Mouse (Mus musculus) lung, embryonic 15.5 days (tissue): ENCODE results near the gene BC005537. TPM values are rescaled to one million over a fixed set of nuclear protein-coding genes. Genes with fewer than 3 reads are reported as not detected.
A peak's percentile ranks its signal among the peaks of the same experiment; 100 is the strongest.

ENCODE experiments used
- ATAC-seq: fragments of 200-750 bp; cut with Nextera tagmentation; 2 replicates; pipeline ENCODE4 v1.8.0; 2017; ENCODE audit warnings: moderate number of reproducible peaks, borderline replicate concordance; ENCODE audit not compliant: low FRiP score, low TSS enrichment; ENCODE audit errors: extremely low read depth
- H3K27ac ChIP-seq: fragments of 300-500 bp; sonication (generic); 2 replicates; pipeline ENCODE4 v1.5.1; 2015; ENCODE audit warnings: moderate library complexity, mild to moderate bottlenecking, inconsistent platforms
- H3K27me3 ChIP-seq: fragments of 300-500 bp; sonication (generic); 2 replicates; pipeline ENCODE4 v1.6.1; 2015; ENCODE audit warnings: inconsistent platforms
- H3K36me3 ChIP-seq: fragments of 300-500 bp; sonication (generic); 2 replicates; pipeline ENCODE4 v1.6.1; 2015; ENCODE audit warnings: inconsistent platforms
- H3K4me1 ChIP-seq: fragments of 300-500 bp; sonication (generic); 2 replicates; pipeline ENCODE4 v1.6.1; 2015; ENCODE audit warnings: inconsistent platforms
- H3K4me2 ChIP-seq: fragments of 300-500 bp; sonication (generic); 2 replicates; pipeline ENCODE4 v1.6.1; 2015; ENCODE audit warnings: inconsistent platforms, mild to moderate bottlenecking, moderate library complexity
- H3K4me3 ChIP-seq: fragments of 300-500 bp; sonication (generic); 2 replicates; pipeline ENCODE4 v1.5.1; 2015; ENCODE audit warnings: mild to moderate bottlenecking, inconsistent platforms
- H3K9ac ChIP-seq: fragments of 300-500 bp; sonication (generic); 2 replicates; pipeline ENCODE4 v1.6.1; 2015; ENCODE audit warnings: inconsistent platforms
- H3K9me3 ChIP-seq: fragments of 300-500 bp; sonication (generic); 2 replicates; pipeline ENCODE4 v1.6.1; 2016; ENCODE audit warnings: inconsistent platforms
- WGBS: fragments of 180-500 bp; shearing (Covaris S2); methylation state at CpG from one replicate; pipeline ENCODE4 v1.1.7; 2015; 5-methylcytosine and 5-hydroxymethylcytosine counted together
- polyA plus RNA-seq: library from polyadenylated mRNA; unstranded; fragments of >200 nt; fragmentation: Nextera tagmentation; extraction: Ambion mirVana; gene quantifications from 2 replicates; pipeline ENCODE4 v1.2.1, GENCODE M21; 2015

The BC005537 gene
- polyA plus RNA-seq, 1 experiment from 2014 or later, result 16.8 TPM

DNA sequence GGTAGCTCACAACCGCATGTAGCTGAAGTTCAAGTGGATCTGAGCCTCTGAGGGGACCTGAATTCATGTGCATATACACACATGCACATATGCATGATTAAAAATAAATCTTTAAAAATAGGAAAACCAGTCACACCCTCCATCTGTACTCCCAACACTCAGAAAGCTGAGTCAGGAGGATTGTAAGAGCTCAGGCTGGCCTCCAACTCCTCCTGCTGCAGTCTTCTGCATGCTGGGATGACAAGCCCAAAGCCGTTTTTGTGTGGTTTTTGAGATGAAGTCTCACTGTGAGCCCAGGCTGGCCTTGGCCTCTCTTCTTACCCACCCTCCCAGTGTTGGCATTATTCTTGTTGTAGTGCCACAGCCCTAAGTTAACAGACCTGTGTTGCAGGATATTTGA lies 23.4 kb upstream of the BC005537 start:
- no peak overlapping the region for H3K27ac ChIP-seq
- 60% methylated on average over 2 of the region's 2 CpGs for WGBS
- H3K27me3 ChIP-seq, result no peaks in the 10 kb centered on the region
- no peaks in the 10 kb centered on the region for H3K4me1 ChIP-seq
- no peaks in the 10 kb centered on the region for H3K36me3 ChIP-seq
- ATAC-seq, result no peak
- no peaks in the 10 kb centered on the region for H3K9me3 ChIP-seq
- H3K9ac ChIP-seq, result no peak overlapping the region
- H3K4me2 ChIP-seq, result no peak overlapping the region
- H3K4me3 ChIP-seq, result no peak overlapping the region

DNA sequence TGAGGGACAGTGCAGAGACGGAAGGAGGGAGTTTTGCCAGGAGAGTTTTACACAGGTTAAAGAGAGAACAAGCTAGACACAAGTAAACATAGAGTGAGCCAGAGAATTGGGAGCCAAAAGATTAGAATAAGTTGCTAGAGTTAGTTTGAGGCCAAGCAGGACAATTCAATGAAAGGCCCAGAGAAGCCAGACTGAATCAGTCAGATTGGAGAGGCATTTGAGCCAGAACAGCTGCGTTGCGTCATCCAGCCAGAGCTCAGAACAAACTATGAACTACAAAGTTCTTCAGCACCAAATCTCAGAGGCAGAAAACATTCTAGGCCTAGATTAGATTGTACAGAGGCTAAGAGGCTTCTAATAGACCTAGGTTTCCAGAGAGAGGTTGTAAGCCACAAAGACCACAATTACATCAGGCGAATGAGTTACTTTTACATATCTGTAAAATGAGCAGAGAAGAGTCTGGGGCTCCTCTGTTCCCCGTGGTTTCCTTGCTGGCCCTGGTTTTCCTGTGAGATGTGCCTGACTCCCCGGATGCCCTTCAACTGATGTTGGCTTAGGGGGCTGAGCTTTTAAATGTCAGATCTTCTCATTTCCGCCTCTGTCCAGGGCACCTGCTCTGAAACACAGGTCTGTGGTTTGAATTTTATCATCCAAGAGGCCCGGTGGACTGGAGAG lies 22.6 kb upstream of the BC005537 start:
- Histone ChIP-seq H3K36me3 (no peaks in the 10 kb centered on the region), H3K27me3 (no peaks in the 10 kb centered on the region), H3K27ac (no peak overlapping the region), H3K4me1 (no peaks in the 10 kb centered on the region), H3K4me2 (no peak overlapping the region), H3K9ac (no peak overlapping the region), H3K9me3 (no peaks in the 10 kb centered on the region), H3K4me3 (no peak overlapping the region)
- 68% methylated on average over 8 of the region's 8 CpGs for WGBS
- ATAC-seq, result no peak

DNA sequence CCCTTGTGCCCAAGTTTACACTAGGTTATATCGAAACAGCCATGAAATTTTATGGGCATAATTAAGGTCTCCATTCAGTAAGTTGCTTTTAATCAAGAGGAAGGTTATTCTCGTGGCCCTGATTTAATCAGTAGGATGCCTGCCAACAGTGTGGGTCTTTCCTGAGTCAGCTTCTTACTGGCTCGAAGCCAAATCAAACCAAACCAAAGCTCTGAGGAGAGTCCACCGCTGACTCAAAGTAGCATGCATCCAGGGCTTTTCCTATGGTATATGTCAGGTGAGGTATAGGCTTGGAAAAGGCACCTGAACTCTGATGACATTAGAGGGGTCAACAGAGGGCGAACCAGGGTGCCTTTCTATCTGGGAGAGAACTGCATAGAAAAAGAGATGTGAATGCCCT lies 19.5 kb upstream of the BC005537 start:
- H3K9ac ChIP-seq, result no peak overlapping the region
- no peak overlapping the region for H3K27ac ChIP-seq
- H3K36me3 ChIP-seq, result no peaks in the 10 kb centered on the region
- no peak overlapping the region for H3K4me3 ChIP-seq
- H3K27me3 ChIP-seq, result no peaks in the 10 kb centered on the region
- 44% methylated on average over 5 of the region's 5 CpGs for WGBS
- H3K9me3 ChIP-seq, result no peaks in the 10 kb centered on the region
- no peak overlapping the region for H3K4me2 ChIP-seq
- no peaks in the 10 kb centered on the region for H3K4me1 ChIP-seq
- ATAC-seq, result no peak; the same call in 1 of the 2 replicates

DNA sequence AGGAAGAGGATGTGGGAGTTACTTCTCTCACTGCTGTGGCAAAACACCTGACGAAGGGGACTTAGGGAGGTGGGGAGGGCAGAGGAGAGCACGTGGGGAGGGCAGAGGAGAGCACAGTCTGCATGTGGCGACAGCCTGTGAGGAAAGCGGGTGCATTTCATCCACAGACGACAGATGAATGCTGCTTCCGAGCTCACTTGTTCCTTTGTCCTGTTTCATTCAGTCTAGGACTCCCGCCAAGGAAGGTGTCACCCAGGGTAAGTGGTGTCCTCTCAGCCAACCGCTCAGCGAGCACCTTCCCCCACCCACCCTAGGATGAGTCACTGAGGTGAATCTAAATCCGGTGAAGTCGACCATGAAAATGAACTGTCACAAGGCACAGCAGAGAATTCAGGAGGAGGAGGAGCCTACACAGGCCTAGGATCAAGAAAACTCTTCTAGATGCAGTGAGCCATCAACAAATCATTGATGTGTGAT lies 15.4 kb upstream of the BC005537 start:
- Histone ChIP-seq H3K27me3 (no peaks in the 10 kb centered on the region), H3K4me2 (no peak overlapping the region), H3K4me1 (no peaks in the 10 kb centered on the region), H3K4me3 (no peak overlapping the region), H3K27ac (no peak overlapping the region), H3K9ac (no peak overlapping the region), H3K9me3 (no peaks in the 10 kb centered on the region), H3K36me3 (no peaks in the 10 kb centered on the region)
- no peak for ATAC-seq
- WGBS, result 48% methylated on average over 11 of the region's 11 CpGs

DNA sequence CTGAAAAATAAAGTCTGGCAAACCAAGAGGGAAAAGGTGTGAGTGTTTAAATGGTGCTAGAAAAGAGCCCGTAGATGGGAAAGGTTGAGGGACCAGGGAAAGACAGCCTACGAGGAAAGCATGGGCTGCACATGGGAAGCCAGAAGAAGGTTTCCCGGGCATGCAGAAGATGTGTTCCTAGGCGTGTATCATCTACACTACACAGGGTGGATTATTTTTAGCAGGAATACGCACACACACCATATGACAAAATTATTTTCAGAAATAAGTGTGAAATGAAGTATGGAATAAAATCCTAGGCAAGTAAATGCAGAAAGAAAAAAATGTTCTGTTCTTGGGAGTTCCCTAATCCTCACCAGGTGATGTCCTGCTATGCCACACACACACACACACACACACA lies 14.0 kb upstream of the BC005537 start:
- H3K27me3 ChIP-seq, result no peaks in the 10 kb centered on the region
- no peaks in the 10 kb centered on the region for H3K36me3 ChIP-seq
- H3K9me3 ChIP-seq, result no peaks in the 10 kb centered on the region
- H3K4me2 ChIP-seq, result no peak overlapping the region
- H3K4me3 ChIP-seq, result no peak overlapping the region
- H3K4me1 ChIP-seq, result no peaks in the 10 kb centered on the region
- 85% methylated on average over 5 of the region's 5 CpGs for WGBS
- no peak overlapping the region for H3K27ac ChIP-seq
- no peak overlapping the region for H3K9ac ChIP-seq
- ATAC-seq, result no peak

DNA sequence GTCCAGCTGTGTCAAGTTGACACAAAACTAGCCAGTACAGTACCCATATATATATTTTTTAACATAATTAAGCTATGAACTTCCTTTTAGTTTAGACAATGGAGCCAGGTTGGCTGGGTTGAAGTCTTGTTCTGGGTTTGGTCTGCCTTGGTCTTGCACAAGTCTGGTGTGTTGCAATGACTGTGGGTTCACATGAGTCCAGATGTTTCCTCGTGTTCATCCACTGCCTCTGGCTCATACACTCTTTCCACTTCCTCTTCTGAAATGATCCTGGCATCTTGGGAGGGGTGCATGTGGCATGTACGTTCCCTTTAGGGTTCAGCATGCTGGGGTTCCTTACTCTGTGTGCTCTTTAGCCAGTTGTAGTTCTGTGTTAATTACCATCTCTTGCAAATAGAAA lies 10.1 kb upstream of the BC005537 start:
- Histone ChIP-seq H3K9ac (no peak overlapping the region), H3K36me3 (no peaks in the 10 kb centered on the region), H3K4me3 (no peak overlapping the region), H3K4me2 (no peak overlapping the region), H3K9me3 (no peaks in the 10 kb centered on the region), H3K27me3 (no peaks in the 10 kb centered on the region), H3K4me1 (no peaks in the 10 kb centered on the region), H3K27ac (no peak overlapping the region)
- no peak for ATAC-seq
- WGBS, result 52% methylated on average over 2 of the region's 2 CpGs

DNA sequence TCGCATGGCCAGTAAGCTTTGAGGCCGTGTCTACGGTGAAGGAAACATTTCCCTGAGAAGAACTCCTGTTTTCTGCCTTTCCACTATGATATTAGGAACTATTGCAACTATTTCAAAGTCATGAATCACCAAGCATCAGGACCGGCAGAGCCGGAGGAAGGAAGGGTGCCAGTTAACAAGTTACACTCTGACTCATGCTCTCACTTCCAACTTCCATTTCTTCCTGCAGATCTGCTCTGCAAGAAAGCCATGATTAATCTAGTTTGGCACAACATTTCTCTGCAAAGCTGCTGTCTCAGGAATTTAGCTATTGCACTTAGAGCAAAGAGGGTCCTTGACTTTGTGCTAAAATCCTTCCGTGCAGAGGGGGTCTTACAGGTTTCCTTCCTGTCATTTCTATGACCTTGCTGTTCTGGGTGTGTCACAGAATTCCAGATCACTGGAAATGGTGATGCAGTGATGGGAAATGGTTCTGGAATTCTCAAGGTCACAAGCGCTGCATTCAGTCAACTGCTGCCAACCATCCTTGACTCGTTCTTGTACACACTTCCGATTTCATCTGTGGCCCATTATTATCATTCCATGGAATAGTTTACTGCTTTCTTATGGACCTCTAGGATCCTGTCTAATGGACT lies 8.9 kb upstream of the BC005537 start:
- Histone ChIP-seq H3K27ac (0 out of 2 replicates have a peak overlapping the region, but pooled peaks have one; percentile 8), H3K4me1 (no peaks in the 10 kb centered on the region), H3K36me3 (no peaks in the 10 kb centered on the region), H3K4me3 (no peak overlapping the region), H3K9me3 (no peaks in the 10 kb centered on the region), H3K27me3 (no peaks in the 10 kb centered on the region), H3K4me2 (no peak overlapping the region), H3K9ac (no peak overlapping the region)
- WGBS, result 65% methylated on average over 9 of the region's 9 CpGs
- no peak for ATAC-seq

DNA sequence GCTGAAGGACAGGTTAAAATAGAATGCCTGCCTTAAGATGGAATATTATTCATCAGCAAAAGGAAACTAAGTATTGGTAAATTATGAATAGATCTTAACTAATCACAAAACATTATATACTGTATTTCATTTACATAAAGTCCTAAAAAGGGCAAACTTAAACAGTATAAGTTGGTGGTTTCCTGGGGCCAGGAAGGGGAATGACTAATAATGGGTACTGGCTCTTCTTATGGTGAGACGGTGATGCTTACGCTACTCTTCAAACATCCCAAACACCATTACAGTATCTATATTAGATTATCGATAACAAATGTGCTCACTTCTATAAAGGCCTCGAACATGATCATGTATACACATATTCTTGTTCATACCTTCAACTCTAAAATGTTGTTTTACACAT lies 2.8 kb upstream of the BC005537 start:
- no peak overlapping the region for H3K4me3 ChIP-seq
- 97% methylated on average over 4 of the region's 4 CpGs for WGBS

DNA sequence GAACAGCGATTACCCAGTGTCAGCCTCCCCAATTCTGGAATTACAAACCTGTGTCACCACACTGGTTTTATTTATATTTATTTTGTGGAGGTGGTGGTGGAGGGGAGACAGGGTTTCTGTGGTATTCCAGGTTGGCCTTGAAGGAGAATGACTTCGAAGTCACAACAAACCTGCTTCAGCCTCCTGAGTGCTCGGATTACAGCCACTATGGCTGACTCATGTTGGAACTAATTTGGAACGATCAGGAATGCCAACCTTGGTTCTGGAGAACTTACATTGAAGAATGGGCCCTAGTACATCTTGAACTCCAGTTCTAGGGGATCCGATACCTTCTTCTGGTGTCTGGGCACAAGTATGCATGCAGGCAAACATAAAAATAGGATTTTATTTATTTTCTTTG lies 2.1 kb upstream of the BC005537 start:
- Histone ChIP-seq H3K9me3 (no peaks in the 10 kb centered on the region), H3K4me3 (peak overlapping the region; percentile 88), H3K4me1 (peaks cover 20% of the 10 kb centered on the region; the same call in 1 of the 2 replicates), H3K27ac (peak overlapping the region; percentile 100; the same call in 1 of the 2 replicates), H3K27me3 (no peaks in the 10 kb centered on the region), H3K36me3 (no peaks in the 10 kb centered on the region), H3K9ac (no peak overlapping the region), H3K4me2 (peak overlapping the region; percentile 89)
- 60% methylated on average over 5 of the region's 5 CpGs for WGBS
- no peak for ATAC-seq

More for the DNA sequence above, 2.8 kb upstream of the BC005537 start:
- Histone ChIP-seq H3K27ac (no peak overlapping the region), H3K4me1 (peaks cover 16% of the 10 kb centered on the region; the same call in 1 of the 2 replicates), H3K9ac (no peak overlapping the region), H3K4me2 (no peak overlapping the region), H3K27me3 (no peaks in the 10 kb centered on the region), H3K9me3 (no peaks in the 10 kb centered on the region), H3K36me3 (no peaks in the 10 kb centered on the region)
- ATAC-seq, result no peak

DNA sequence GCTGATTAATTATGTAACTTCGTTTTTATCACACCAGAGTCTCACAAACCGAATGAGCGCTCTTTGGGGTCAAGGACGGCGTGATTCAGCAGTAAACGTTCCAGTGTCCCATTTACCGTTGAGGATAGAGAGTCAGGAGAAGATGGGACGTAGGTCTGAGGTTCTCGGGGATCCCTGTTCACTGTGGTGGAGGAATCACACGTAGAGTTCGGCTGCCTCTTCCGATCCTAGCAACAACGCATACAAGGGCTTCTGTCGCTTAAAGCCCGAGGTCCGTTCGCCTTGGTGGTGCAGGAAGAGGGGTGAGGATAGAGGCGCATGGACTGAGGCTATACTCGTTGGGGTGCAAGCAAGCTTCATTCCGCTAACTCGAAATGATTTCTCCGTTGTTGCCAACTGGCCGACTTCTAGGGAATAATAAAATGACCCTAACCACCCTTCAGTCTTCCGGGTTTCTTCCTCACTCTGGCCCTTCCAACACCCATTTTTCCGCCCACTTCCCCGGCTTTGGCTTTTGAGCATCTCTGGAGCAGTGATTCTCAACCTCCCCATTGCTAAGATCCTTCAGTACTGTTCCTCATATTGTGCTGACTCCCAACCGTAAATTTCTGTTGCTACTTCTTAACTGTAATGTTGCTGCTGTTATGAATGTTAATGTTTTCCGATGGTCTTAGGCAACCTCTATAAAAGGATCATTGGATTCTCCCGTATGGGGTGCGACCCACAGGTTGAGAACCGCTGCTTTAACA lies 1.4 kb upstream of the BC005537 start:
- Histone ChIP-seq H3K4me1 (peaks cover 23% of the 10 kb centered on the region; the same call in 1 of the 2 replicates), H3K27me3 (no peaks in the 10 kb centered on the region), H3K9ac (peak overlapping the region; percentile 95), H3K4me3 (peak overlapping the region; percentile 88), H3K27ac (peak overlapping the region; percentile 100), H3K36me3 (no peaks in the 10 kb centered on the region), H3K9me3 (no peaks in the 10 kb centered on the region), H3K4me2 (peak overlapping the region; percentile 89)
- under 1% methylated on average over 31 of the region's 31 CpGs for WGBS
- ATAC-seq, result peak; percentile 28

DNA sequence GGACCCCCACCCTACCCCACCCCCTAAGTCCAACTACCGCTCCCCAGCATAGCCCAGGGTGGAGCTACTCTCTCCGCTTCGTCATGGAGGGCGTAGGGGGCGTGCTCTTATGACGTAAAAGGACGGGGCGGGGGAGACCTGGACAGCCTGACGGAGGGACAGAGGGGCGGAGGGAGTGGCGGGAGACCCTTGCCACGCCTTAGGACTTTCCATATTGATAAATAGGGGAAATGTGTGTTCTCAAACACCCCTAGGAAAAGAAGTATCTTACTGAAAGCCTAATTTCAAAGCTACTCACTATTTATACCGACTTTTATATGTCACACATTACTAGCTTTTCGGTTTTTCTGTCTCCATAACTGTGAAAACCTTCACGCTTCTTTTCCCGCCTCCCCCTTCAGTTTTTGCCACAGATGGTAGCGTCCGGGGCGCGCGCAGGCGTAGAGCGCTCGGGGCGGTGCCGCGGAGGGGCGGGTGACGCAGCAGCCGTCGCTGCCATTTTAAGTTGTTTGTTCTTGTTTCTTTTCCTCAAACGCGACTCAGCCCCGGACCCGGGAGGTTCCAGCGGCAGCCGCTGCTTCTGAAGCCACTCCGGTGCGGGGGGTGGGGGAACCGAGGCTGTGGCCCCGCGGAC lies 666 bp upstream of the BC005537 start:
- WGBS, result under 1% methylated on average over 42 of the region's 42 CpGs
- Histone ChIP-seq H3K27me3 (no peaks in the 10 kb centered on the region), H3K9me3 (no peaks in the 10 kb centered on the region), H3K4me2 (peak overlapping the region; percentile 89), H3K4me1 (peaks cover 23% of the 10 kb centered on the region; the same call in 1 of the 2 replicates), H3K9ac (peak overlapping the region; percentile 95), H3K27ac (peak overlapping the region; percentile 100), H3K36me3 (peaks cover 3% of the 10 kb centered on the region), H3K4me3 (peak overlapping the region; percentile 88)
- ATAC-seq, result peak; percentile 98
